Mouse (Mus musculus) neural tube, embryonic 11.5 days (tissue): ENCODE measurements around the gene Wbp1. TPM values are rescaled to one million over a fixed set of nuclear protein-coding genes. Genes with fewer than 3 reads are reported as not detected.
A peak's percentile ranks its signal among the peaks of the same experiment; 100 is the strongest.

ENCODE experiments used
- ATAC-seq: fragments of 200-750 bp; cut with Nextera tagmentation; 2 replicates; pipeline ENCODE4 v1.8.0; 2017; ENCODE audit warnings: moderate number of reproducible peaks, mild to moderate bottlenecking, moderate TSS enrichment, moderate library complexity; ENCODE audit not compliant: insufficient read depth, low FRiP score, low TSS enrichment
- DNase-seq: peaks from one replicate; pipeline ENCODE4 v3.0.0-alpha.2; 2015; ENCODE audit warnings: low spot score
- H3K27ac ChIP-seq: fragments of 300-500 bp; sonication (generic); 2 replicates; pipeline ENCODE4 v1.5.1; 2014; ENCODE audit warnings: low read depth, mild to moderate bottlenecking, low read length
- H3K27me3 ChIP-seq: fragments of 300-500 bp; sonication (generic); 2 replicates; pipeline ENCODE4 v1.6.1; 2014; ENCODE audit warnings: mild to moderate bottlenecking, low read length, mixed read lengths; ENCODE audit not compliant: control insufficient read depth, insufficient read depth
- H3K36me3 ChIP-seq: fragments of 300-500 bp; sonication (generic); 2 replicates; pipeline ENCODE4 v1.6.1; 2014; ENCODE audit warnings: mild to moderate bottlenecking, low read length, moderate library complexity, mixed read lengths; ENCODE audit not compliant: control insufficient read depth, insufficient read depth
- H3K4me1 ChIP-seq: fragments of 300-500 bp; sonication (generic); 2 replicates; pipeline ENCODE4 v1.6.1; 2014; ENCODE audit warnings: low read length, mixed read lengths; ENCODE audit not compliant: control insufficient read depth, insufficient read depth
- H3K4me2 ChIP-seq: fragments of 300-500 bp; sonication (generic); 2 replicates; pipeline ENCODE4 v1.6.1; 2014; ENCODE audit warnings: low read depth, mild to moderate bottlenecking, moderate library complexity
- H3K4me3 ChIP-seq: fragments of 300-500 bp; sonication (generic); 2 replicates; pipeline ENCODE4 v1.5.1; 2014; ENCODE audit warnings: low read depth, low read length
- H3K9ac ChIP-seq: fragments of 300-500 bp; sonication (generic); 2 replicates; pipeline ENCODE4 v1.6.1; 2014; ENCODE audit warnings: mild to moderate bottlenecking, low read length
- H3K9me3 ChIP-seq: fragments of 300-500 bp; sonication (generic); 2 replicates; pipeline ENCODE4 v1.6.1; 2016; ENCODE audit warnings: low read length; ENCODE audit not compliant: control insufficient read depth
- WGBS: fragments of 180-500 bp; shearing (Covaris S2); extraction: QIAGEN DNeasy Blood & Tissue Kit; methylation state at CpG from one replicate; pipeline ENCODE4 v1.1.7; 2014; 5-methylcytosine and 5-hydroxymethylcytosine counted together
- polyA plus RNA-seq: library from polyadenylated mRNA; unstranded; fragments of >200 nt; fragmentation: Nextera tagmentation; extraction: Ambion mirVana; gene quantifications from 2 replicates; pipeline ENCODE4 v1.2.1, GENCODE M21; 2014

Gene Wbp1
- polyA plus RNA-seq, 1 experiment from 2014 or later, result 169 TPM

DNA sequence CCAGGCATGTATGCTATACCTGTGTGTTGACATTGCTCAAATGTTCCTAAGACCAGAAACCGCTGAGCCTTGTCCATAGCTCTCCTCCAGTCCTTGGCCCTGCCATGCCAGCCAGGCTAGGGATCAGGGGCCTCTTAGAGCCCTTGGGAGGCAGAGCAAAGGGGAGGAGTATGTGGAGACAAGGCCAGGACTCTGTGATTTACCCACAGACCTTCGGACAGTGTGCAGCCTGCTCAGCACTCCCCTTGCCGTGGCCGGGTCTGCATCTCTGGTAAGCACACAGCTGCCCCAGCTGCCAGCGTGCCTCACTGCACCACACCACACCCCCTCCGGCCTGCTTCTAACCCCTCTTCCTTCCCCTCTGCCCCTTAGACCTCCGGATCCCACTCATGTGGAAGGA, 25.9 kb upstream of the Wbp1 start:
- Histone ChIP-seq H3K9me3 (no peaks in the 10 kb centered on the region), H3K27me3 (no peaks in the 10 kb centered on the region), H3K27ac (no peak overlapping the region), H3K4me2 (no peak overlapping the region), H3K9ac (no peak overlapping the region), H3K36me3 (peaks cover 10% of the 10 kb centered on the region), H3K4me3 (no peak overlapping the region), H3K4me1 (peaks cover 3% of the 10 kb centered on the region; the same call in 1 of the 2 replicates)
- no peak for ATAC-seq
- 63% methylated on average over 7 of the region's 7 CpGs for WGBS
- no peak for DNase-seq

DNA sequence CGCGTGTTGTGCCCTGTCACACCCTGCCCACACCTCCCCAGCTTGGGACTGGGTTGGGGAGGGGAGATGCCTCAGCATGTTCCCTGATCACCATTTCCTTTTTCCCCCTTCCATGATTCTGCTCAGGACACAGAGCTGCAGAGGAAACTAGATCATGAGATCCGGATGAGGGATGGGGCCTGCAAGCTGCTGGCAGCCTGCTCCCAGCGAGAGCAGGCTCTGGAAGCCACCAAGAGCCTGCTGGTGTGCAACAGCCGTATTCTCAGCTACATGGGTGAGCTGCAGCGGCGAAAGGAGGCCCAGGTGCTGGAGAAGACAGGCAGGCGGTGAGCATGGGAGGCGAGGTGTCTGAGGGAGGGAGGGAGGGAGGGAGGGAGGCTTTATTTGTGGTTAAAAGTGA, 24.4 kb upstream of the Wbp1 start:
- 73% methylated on average over 9 of the region's 9 CpGs for whole genome bisulfite sequencing
- Histone ChIP-seq H3K4me3 (no peak overlapping the region), H3K9ac (no peak overlapping the region)

DNA sequence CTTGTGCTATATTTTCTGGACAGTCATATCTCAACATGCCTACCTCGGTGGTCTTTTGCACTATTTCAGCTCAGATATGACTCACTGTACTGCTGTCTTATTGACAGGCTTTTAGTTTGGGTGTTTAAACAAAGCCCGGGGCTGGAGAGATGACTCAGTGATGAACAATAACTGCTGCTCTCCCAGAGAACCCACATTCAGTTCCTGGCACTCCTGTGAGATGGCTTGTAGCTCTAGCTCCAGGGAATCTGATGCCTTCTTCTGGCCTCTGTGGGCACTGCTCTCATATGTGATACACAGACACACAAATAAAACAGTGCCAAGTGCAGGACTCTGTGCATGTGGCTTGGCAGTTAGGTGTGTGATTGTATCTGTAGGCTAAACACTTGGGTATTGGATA, 23.9 kb upstream of the Wbp1 start:
- no peak overlapping the region for H3K9ac ChIP-seq
- peaks cover 8% of the 10 kb centered on the region for H3K36me3 ChIP-seq
- H3K4me3 ChIP-seq, result no peak overlapping the region
- H3K27ac ChIP-seq, result no peak overlapping the region
- H3K4me2 ChIP-seq, result no peak overlapping the region
- ATAC-seq (no peak), DNase-seq (no peak)
- H3K9me3 ChIP-seq, result no peaks in the 10 kb centered on the region
- no peaks in the 10 kb centered on the region for H3K27me3 ChIP-seq
- H3K4me1 ChIP-seq, result peaks cover 10% of the 10 kb centered on the region; the same call in 1 of the 2 replicates
- 85% methylated on average over 2 of the region's 2 CpGs for WGBS

More for the DNA sequence above, 24.4 kb upstream of the Wbp1 start:
- Histone ChIP-seq H3K9me3 (no peaks in the 10 kb centered on the region), H3K27me3 (no peaks in the 10 kb centered on the region), H3K4me2 (no peak overlapping the region), H3K36me3 (peaks cover 8% of the 10 kb centered on the region), H3K4me1 (peaks cover 10% of the 10 kb centered on the region; the same call in 1 of the 2 replicates), H3K27ac (no peak overlapping the region)
- ATAC-seq (no peak), DNase-seq (no peak)

DNA sequence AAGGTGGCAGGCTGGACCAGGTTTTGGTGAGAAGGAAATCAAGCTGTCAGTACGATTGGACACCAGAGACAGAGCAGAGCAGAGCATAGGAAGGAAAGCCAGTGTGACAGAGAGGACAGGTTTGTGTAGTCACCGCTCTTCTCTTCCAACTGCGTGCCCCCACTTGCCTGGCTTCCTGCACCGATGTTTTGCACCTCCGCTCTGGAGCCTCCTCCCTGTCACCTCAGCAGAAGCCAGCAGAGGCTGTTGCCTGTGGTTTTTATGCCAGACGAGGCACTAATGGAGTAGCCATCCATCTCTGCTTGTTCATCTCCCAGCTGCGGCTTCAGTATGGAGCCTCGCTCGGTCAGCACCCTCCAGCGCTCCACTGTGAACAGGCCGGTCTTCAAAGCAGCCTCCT, 21.5 kb upstream of the Wbp1 start:
- DNase-seq (no peak), ATAC-seq (peak; percentile 45; the same call in 1 of the 2 replicates)
- Histone ChIP-seq H3K4me1 (peaks cover 23% of the 10 kb centered on the region), H3K9ac (no peak overlapping the region), H3K4me3 (no peak overlapping the region), H3K9me3 (no peaks in the 10 kb centered on the region), H3K27me3 (no peaks in the 10 kb centered on the region), H3K4me2 (peak overlapping the region; percentile 44; the same call in 1 of the 2 replicates), H3K36me3 (peaks cover 5% of the 10 kb centered on the region; the same call in 1 of the 2 replicates), H3K27ac (no peak overlapping the region)
- 45% methylated on average over 11 of the region's 11 CpGs for WGBS

DNA sequence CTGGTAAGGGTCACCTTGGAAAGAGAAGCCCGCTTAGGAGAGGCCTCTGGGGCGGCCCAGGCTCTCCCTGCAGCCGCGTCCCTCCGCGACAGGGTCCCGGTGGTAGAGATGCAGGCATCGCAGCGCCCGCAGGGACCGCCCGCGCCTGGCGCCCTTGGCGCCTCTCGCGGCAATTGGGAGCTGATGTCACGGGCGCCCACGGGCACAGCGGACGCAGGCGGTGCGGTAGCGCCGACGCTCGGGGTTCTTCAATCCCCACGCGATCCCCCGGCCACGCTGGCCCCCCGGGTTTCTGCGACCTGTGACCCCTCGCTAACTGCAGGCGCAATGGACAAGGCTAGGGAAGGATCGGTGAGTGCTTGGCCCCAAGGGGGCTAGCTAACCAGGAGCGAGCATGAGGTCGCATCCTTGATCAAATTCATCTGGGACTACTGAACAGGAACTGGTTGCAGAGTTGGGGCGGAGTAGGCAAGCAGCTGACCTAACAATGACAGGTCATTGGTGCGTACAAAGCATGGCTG, 20.9 kb upstream of the Wbp1 start:
- peak overlapping the region; percentile 44 for H3K4me2 ChIP-seq
- ATAC-seq (no peak), DNase-seq (peak; percentile 25)
- 3% methylated on average over 41 of the region's 41 CpGs for WGBS
- peaks cover 26% of the 10 kb centered on the region for H3K4me1 ChIP-seq
- H3K4me3 ChIP-seq, result peak overlapping the region; percentile 2; the same call in 1 of the 2 replicates
- H3K27ac ChIP-seq, result no peak overlapping the region
- peak overlapping the region; percentile 31 for H3K9ac ChIP-seq
- H3K36me3 ChIP-seq, result peaks cover under 1% of the 10 kb centered on the region; the same call in 1 of the 2 replicates
- H3K27me3 ChIP-seq, result no peaks in the 10 kb centered on the region
- H3K9me3 ChIP-seq, result no peaks in the 10 kb centered on the region

DNA sequence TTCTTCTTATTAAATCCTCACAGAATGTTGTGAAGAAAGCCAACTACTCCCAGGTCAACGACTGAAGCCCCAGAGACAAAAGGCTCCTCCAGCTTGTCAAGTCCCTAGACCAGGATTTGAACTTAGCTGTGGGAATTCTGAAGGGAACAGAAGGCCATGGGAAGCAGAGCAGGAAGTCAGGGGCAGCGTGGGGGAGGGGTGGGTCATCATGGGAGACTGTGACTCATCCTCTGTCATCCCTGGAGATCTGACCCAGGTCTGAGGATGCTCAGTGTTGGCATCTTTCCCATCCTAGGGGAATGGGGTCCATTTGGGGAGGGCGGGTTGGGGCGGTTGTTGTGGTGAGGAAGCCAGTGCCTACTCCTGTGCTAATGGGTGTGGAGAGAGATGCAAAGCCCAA, 20.3 kb upstream of the Wbp1 start:
- H3K4me1 ChIP-seq, result peaks cover 26% of the 10 kb centered on the region
- H3K27me3 ChIP-seq, result no peaks in the 10 kb centered on the region
- H3K36me3 ChIP-seq, result no peaks in the 10 kb centered on the region
- H3K4me3 ChIP-seq, result no peak overlapping the region
- WGBS, result 33% methylated on average over 4 of the region's 4 CpGs
- no peaks in the 10 kb centered on the region for H3K9me3 ChIP-seq
- ATAC-seq (no peak), DNase-seq (no peak)
- H3K9ac ChIP-seq, result peak overlapping the region; percentile 31
- peak overlapping the region; percentile 44 for H3K4me2 ChIP-seq
- no peak overlapping the region for H3K27ac ChIP-seq

DNA sequence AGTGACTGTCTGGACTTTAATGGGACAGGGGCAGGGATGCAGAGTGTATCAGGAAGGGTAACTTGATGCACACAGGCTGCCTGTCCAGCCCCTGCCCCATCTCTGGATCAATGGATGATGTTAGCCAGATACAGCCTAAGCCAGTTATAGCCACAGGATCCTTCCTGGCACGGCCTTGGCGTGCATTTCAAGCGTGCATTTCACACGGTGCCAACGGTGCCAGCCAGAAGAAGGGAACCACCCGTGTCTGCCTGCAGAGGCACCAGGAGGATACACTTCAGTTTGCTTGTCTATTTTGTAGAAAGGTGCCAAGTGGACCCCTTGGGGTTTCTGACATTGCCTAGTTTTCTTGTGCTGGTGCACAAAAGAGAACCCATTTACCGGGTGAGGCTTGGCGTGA, 18.7 kb upstream of the Wbp1 start:
- Histone ChIP-seq H3K4me3 (no peak overlapping the region), H3K27me3 (no peaks in the 10 kb centered on the region), H3K36me3 (no peaks in the 10 kb centered on the region), H3K9ac (no peak overlapping the region), H3K9me3 (no peaks in the 10 kb centered on the region), H3K4me1 (peaks cover 31% of the 10 kb centered on the region), H3K27ac (no peak overlapping the region), H3K4me2 (no peak overlapping the region)
- ATAC-seq (no peak), DNase-seq (no peak)
- WGBS, result 93% methylated on average over 8 of the region's 8 CpGs

DNA sequence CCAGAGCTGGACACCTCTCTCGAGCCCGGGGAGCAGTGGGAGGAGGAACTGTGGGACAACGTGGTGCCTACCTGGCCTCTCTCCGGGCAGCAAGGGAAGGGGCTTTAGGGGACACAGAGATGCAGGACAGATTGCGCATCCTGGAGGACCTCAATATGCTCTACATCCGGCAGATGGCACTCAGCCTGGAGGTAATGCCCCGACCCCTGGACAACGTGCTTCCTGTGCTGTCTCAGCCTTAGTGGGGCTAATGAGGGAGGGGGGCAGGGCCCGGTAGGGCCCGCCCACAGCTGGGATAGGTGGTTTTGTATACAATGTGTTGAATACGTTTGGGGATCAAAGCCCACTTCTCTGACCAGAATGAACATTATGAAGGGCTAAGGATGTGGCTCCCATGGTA, 16.7 kb upstream of the Wbp1 start:
- Histone ChIP-seq H3K9ac (peak overlapping the region; percentile 98), H3K4me1 (peaks cover 31% of the 10 kb centered on the region), H3K27me3 (no peaks in the 10 kb centered on the region), H3K4me3 (peak overlapping the region; percentile 58), H3K4me2 (peak overlapping the region; percentile 91), H3K9me3 (no peaks in the 10 kb centered on the region), H3K36me3 (no peaks in the 10 kb centered on the region), H3K27ac (peak overlapping the region; percentile 99)
- under 1% methylated on average over 11 of the region's 11 CpGs for WGBS
- peak; percentile 74 for DNase-seq
- peak; percentile 35 for ATAC-seq

DNA sequence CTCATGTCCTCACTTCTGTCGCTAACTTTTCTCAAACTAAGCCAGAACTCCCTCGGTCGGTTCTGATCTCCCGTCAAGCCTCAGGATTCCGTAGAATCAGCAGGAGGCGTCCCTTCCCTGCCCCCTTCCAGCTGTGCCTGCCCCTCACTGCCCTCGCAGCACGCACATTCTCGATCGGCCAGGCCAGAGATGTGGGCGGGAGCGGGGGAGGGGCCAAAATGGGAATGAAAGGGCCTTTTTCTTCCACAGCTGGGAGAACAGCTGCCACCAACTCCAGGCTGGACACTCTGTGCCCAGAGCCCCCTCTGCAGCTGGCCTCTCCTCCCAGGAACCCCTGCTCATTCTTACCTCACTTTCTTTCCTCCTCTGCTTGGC, 16.2 kb upstream of the Wbp1 start:
- DNase-seq, result peak; percentile 90
- Histone ChIP-seq H3K4me2 (peak overlapping the region; percentile 91), H3K9ac (peak overlapping the region; percentile 98), H3K9me3 (no peaks in the 10 kb centered on the region), H3K4me3 (peak overlapping the region; percentile 58), H3K36me3 (no peaks in the 10 kb centered on the region), H3K4me1 (peaks cover 30% of the 10 kb centered on the region), H3K27me3 (no peaks in the 10 kb centered on the region), H3K27ac (peak overlapping the region; percentile 99)
- WGBS, result 0% methylated on average over 12 of the region's 12 CpGs
- ATAC-seq, result peak; percentile 76
